Mouse (Mus musculus) intestine, embryonic 15.5 days (tissue): ENCODE data around the gene Dgke. TPM values are rescaled to one million over a fixed set of nuclear protein-coding genes. Genes with fewer than 3 reads are reported as not detected.
"Not testable (repeated sequence)": the region's sequence is repeated elsewhere in the genome, so short reads cannot be mapped to it uniquely, and the experiment has no call there.

Experiments
- ATAC-seq: fragments of 200-750 bp; cut with Nextera tagmentation; 2 replicates; pipeline ENCODE4 v1.8.0; 2017; ENCODE audit warnings: moderate TSS enrichment, moderate library complexity
- H3K27ac ChIP-seq: fragments of 300-500 bp; sonication (generic); 2 replicates; pipeline ENCODE4 v1.5.1; 2015; ENCODE audit warnings: mild to moderate bottlenecking, inconsistent platforms
- H3K27me3 ChIP-seq: fragments of 300-500 bp; sonication (generic); replicated peaks from 2 replicates; pipeline ENCODE4 v1.6.1; 2015; ENCODE audit warnings: inconsistent platforms
- H3K36me3 ChIP-seq: fragments of 300-500 bp; sonication (generic); 2 replicates; pipeline ENCODE4 v1.6.1; 2015; ENCODE audit warnings: inconsistent platforms
- H3K4me1 ChIP-seq: fragments of 300-500 bp; sonication (generic); replicated peaks from 2 replicates; pipeline ENCODE4 v1.6.1; 2015; ENCODE audit warnings: inconsistent platforms
- H3K4me2 ChIP-seq: fragments of 300-500 bp; sonication (generic); replicated peaks from 2 replicates; pipeline ENCODE4 v1.6.1; 2015; ENCODE audit warnings: mild to moderate bottlenecking, inconsistent platforms
- H3K4me3 ChIP-seq: fragments of 300-500 bp; sonication (generic); replicated peaks from 2 replicates; pipeline ENCODE4 v1.5.1; 2015; ENCODE audit warnings: inconsistent platforms
- H3K9ac ChIP-seq: fragments of 300-500 bp; sonication (generic); 2 replicates; pipeline ENCODE4 v1.6.1; 2015; ENCODE audit warnings: inconsistent platforms
- H3K9me3 ChIP-seq: fragments of 300-500 bp; sonication (generic); 2 replicates; pipeline ENCODE4 v1.6.1; 2016; ENCODE audit warnings: inconsistent platforms
- WGBS: fragments of 180-500 bp; shearing (Covaris S2); methylation state at CpG from one replicate; pipeline ENCODE4 v1.1.7; 2015; 5-methylcytosine and 5-hydroxymethylcytosine counted together
- polyA plus RNA-seq: library from polyadenylated mRNA; unstranded; fragments of >200 nt; fragmentation: Nextera tagmentation; extraction: Ambion mirVana; gene quantifications from 2 replicates; pipeline ENCODE4 v1.2.1, GENCODE M21; 2015

Dgke gene
- polyA plus RNA-seq: 3.2 TPM in 2 replicates

- Histone ChIP-seq H3K4me3 (no peak within 1 kb of the TSS), H3K4me1 (no peaks in the 10 kb centered on the region), H3K27ac (no peak within 1 kb of the TSS), H3K4me2 (no peak within 1 kb of the TSS), H3K9ac (no peak within 1 kb of the TSS), H3K36me3 (no peaks in the 10 kb centered on the region), H3K9me3 (no peaks in the 10 kb centered on the region), H3K27me3 (no peaks in the 10 kb centered on the region)
- no peak for ATAC-seq
- 86% methylated on average over 1 of the region's 1 CpGs for WGBS
Measured at GRCm38 (mm10) chr11:89066750-89067149, at the start of gene Dgke. Dgke (minus strand) TSS chr11:89066850.

GRCm38 (mm10) chr11:89107180-89107807 is 40.6 kb upstream of the Dgke start:
- Histone ChIP-seq H3K9me3 (no peaks in the 10 kb centered on the region), H3K9ac (no peak overlapping the region), H3K36me3 (no peaks in the 10 kb centered on the region), H3K27me3 (no peaks in the 10 kb centered on the region), H3K27ac (no peak overlapping the region), H3K4me2 (peak overlapping the region; percentile 41), H3K4me1 (peaks cover 15% of the 10 kb centered on the region), H3K4me3 (no peak overlapping the region)
- 21% methylated on average over 12 of the region's 12 CpGs for WGBS
- ATAC-seq: peak; percentile 74

GRCm38 (mm10) chr11:89105823-89106222 is 39.2 kb upstream of the Dgke start:
- ATAC-seq: no peak
- H3K9ac ChIP-seq: no peak overlapping the region

GRCm38 (mm10) chr11:89105211-89105610 is 38.6 kb upstream of the Dgke start:
- Histone ChIP-seq H3K27ac (no peak overlapping the region), H3K27me3 (no peaks in the 10 kb centered on the region), H3K36me3 (no peaks in the 10 kb centered on the region), H3K4me1 (peaks cover 22% of the 10 kb centered on the region; the same call in 1 of the 2 replicates), H3K9ac (no peak overlapping the region), H3K4me3 (no peak overlapping the region), H3K9me3 (no peaks in the 10 kb centered on the region), H3K4me2 (no peak overlapping the region)
- WGBS: 97% methylated on average over 8 of the region's 8 CpGs
- no peak for ATAC-seq

More at GRCm38 (mm10) chr11:89105823-89106222, 39.2 kb upstream of the Dgke start:
- H3K4me2 ChIP-seq: no peak overlapping the region
- H3K27me3 ChIP-seq: no peaks in the 10 kb centered on the region
- H3K36me3 ChIP-seq: no peaks in the 10 kb centered on the region
- no peaks in the 10 kb centered on the region for H3K9me3 ChIP-seq
- no peak overlapping the region for H3K27ac ChIP-seq
- 83% methylated on average over 11 of the region's 11 CpGs for WGBS
- peaks cover 20% of the 10 kb centered on the region for H3K4me1 ChIP-seq
- H3K4me3 ChIP-seq: no peak overlapping the region

DNA sequence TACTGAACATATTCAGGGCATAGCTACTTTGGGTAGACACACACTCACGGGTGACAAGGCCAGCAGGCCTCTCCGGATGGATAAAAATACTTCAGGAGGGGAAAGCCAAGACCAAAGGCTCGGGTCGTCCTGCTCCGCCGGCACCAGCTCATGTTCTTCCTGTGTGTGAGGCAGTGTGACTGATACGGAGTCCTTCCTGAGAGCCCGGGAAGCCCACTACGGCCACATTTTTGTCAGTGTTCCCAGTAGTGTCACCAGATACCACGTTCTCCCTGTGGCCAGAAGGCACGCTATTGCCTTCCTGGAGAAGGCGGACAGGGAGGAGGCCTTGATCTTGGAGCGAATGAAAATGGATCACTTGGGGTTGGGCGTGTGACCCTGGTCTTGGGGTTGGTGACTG is 36.5 kb upstream of the Dgke start:
- H3K4me1 ChIP-seq: peaks cover 22% of the 10 kb centered on the region; the same call in 1 of the 2 replicates
- H3K4me2 ChIP-seq: no peak overlapping the region
- no peak overlapping the region for H3K4me3 ChIP-seq
- H3K9ac ChIP-seq: no peak overlapping the region
- H3K27me3 ChIP-seq: no peaks in the 10 kb centered on the region
- no peaks in the 10 kb centered on the region for H3K9me3 ChIP-seq
- no peak for ATAC-seq
- H3K36me3 ChIP-seq: no peaks in the 10 kb centered on the region
- no peak overlapping the region for H3K27ac ChIP-seq
- 86% methylated on average over 14 of the region's 14 CpGs for WGBS

GRCm38 (mm10) chr11:89100826-89101321 is 34.2 kb upstream of the Dgke start:
- H3K4me2 ChIP-seq: peak overlapping the region; percentile 74
- WGBS: 16% methylated on average over 17 of the region's 17 CpGs
- no peak overlapping the region for H3K27ac ChIP-seq
- H3K36me3 ChIP-seq: no peaks in the 10 kb centered on the region
- H3K9ac ChIP-seq: peak overlapping the region; percentile 42
- peak overlapping the region; percentile 32 for H3K4me3 ChIP-seq
- peak; percentile 29; the same call in 1 of the 2 replicates for ATAC-seq
- H3K27me3 ChIP-seq: no peaks in the 10 kb centered on the region
- 0 out of 2 replicates have a peak, but pooled peaks cover 7% of the 10 kb centered on the region for H3K4me1 ChIP-seq
- H3K9me3 ChIP-seq: no peaks in the 10 kb centered on the region

DNA sequence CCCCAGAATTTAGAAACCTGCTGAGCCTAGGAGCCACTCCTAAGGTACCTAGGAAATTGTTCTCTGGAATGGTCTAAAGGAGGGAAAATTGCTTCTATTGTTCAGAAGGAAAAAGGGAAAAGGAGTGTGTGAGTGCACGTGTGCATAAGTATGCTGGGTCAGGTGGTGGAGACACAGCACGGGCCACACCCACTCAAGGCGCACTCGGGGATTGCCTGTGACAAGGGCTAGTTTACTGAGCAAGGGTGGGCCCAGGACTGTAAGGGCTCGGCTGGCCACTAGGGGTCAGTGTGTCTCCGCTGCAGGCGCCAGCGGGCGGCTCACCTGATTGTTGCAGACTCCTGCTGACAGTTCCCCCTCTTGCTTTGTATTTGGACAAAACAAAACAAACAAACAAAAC is 33.8 kb upstream of the Dgke start:
- H3K9ac ChIP-seq: no peak overlapping the region
- no peaks in the 10 kb centered on the region for H3K36me3 ChIP-seq
- H3K4me3 ChIP-seq: peak overlapping the region; percentile 32
- no peaks in the 10 kb centered on the region for H3K27me3 ChIP-seq
- WGBS: under 1% methylated on average over 9 of the region's 9 CpGs
- H3K27ac ChIP-seq: no peak overlapping the region
- ATAC-seq: peak; percentile 92
- H3K4me1 ChIP-seq: 0 out of 2 replicates have a peak, but pooled peaks cover 7% of the 10 kb centered on the region
- no peaks in the 10 kb centered on the region for H3K9me3 ChIP-seq
- peak overlapping the region; percentile 74 for H3K4me2 ChIP-seq

DNA sequence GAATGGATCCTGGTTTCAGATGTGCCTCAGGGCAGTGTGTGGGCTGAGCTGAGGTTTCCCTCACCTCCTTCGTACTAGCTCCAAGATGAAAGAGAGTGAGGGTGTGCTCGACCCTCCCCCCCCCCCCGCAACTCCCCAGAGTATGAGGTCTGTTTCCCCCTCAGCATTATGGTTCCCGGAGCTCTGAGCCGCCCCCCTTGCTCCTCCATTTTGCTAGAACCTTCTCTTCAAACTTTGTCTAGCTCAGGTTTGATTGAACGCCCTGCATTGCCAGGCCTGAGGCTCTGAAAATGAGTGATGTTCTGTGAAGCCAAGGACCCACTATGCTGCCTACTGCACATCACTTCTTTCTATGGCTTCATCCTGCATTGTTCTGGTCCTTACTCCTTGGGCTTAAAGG is 32.3 kb upstream of the Dgke start:
- ATAC-seq: no peak
- Histone ChIP-seq H3K27ac (no peak overlapping the region), H3K4me1 (0 out of 2 replicates have a peak, but pooled peaks cover 7% of the 10 kb centered on the region), H3K9me3 (no peaks in the 10 kb centered on the region), H3K36me3 (no peaks in the 10 kb centered on the region), H3K4me2 (no peak overlapping the region), H3K9ac (no peak overlapping the region), H3K27me3 (no peaks in the 10 kb centered on the region), H3K4me3 (no peak overlapping the region)
- WGBS: 67% methylated on average over 6 of the region's 6 CpGs

DNA sequence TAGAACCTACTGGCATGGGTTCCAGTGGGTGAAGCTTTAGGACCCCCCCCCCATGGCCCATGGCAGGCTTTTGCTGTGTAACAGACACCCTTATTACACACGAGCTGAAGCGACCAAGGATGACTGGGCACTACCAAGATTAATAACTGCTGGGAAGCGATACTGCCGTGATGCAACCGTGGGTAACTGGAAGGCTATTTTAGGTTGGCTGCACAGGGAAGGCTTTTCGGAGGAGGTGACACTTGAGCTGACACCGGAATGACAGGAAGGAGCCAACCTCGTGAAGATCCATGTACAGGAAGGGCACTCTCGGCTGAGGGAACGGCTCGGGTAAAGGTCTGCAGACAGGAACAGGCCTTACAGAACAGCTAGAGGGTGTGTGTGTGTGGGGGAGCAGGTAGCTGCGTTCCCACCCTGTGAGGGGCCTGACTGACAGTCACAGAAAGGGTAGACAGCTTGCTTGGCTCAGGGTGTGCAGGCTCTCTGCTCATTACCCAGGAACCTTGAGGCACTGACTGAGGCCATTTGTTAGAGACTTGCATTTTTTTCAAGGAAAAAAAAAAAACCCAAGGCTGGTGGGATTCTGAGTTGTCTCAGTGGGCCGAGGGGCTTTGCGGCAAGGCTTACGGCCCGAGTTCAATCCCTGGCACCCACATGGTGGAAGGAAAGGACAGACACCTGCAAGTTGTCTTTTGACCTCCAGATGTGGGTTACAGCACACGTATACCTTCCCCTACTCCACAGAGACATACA is 31.6 kb upstream of the Dgke start:
- 80% methylated on average over 17 of the region's 17 CpGs for WGBS
- no peaks in the 10 kb centered on the region for H3K36me3 ChIP-seq
- no peak overlapping the region for H3K27ac ChIP-seq
- 0 out of 2 replicates have a peak, but pooled peaks cover 7% of the 10 kb centered on the region for H3K4me1 ChIP-seq
- no peaks in the 10 kb centered on the region for H3K27me3 ChIP-seq
- no peak overlapping the region for H3K4me3 ChIP-seq
- no peak overlapping the region for H3K4me2 ChIP-seq
- H3K9ac ChIP-seq: no peak overlapping the region
- no peaks in the 10 kb centered on the region for H3K9me3 ChIP-seq
- ATAC-seq: no peak

- H3K36me3 ChIP-seq, H3K4me3 ChIP-seq: not testable (repeated sequence)
- 89% methylated on average over 10 of the region's 10 CpGs for WGBS
Measured at GRCm38 (mm10) chr11:89097292-89097691, 30.6 kb upstream of the Dgke start.

GRCm38 (mm10) chr11:89095306-89095705 is 28.7 kb upstream of the Dgke start:
- H3K9me3 ChIP-seq: no peaks in the 10 kb centered on the region
- WGBS: 53% methylated on average over 3 of the region's 3 CpGs
- 0 out of 2 replicates have a peak, but pooled peaks cover 2% of the 10 kb centered on the region for H3K4me1 ChIP-seq
- H3K27ac ChIP-seq: no peak overlapping the region
- no peaks in the 10 kb centered on the region for H3K27me3 ChIP-seq
- ATAC-seq: no peak
- no peaks in the 10 kb centered on the region for H3K36me3 ChIP-seq
- H3K9ac ChIP-seq: no peak overlapping the region
- H3K4me2 ChIP-seq: no peak overlapping the region
- no peak overlapping the region for H3K4me3 ChIP-seq

More at GRCm38 (mm10) chr11:89097292-89097691, 30.6 kb upstream of the Dgke start:
- not testable (repeated sequence) for H3K27me3 ChIP-seq, H3K9me3 ChIP-seq, H3K4me1 ChIP-seq, H3K9ac ChIP-seq, ATAC-seq, H3K27ac ChIP-seq, H3K4me2 ChIP-seq

DNA sequence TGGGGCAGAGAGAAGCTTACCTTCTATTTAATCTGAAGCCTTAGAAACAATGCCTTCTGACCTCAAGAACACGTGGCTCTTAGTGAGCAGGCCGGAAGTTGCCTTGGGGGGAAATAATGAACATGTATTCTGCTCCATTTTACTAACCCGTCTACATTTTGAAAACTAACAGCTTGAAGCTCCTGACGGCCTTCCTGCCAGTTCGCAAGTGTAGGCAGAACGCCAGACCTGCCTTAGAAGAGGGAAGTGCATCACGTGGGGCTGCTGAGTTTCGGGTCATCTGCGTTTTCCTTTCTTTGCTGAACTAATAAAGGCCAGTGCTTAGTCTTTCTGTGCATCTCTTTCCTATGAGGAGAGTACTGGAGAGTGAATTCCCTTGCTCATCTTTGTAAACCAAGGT is 26.1 kb upstream of the Dgke start:
- 44% methylated on average over 9 of the region's 9 CpGs for WGBS
- Histone ChIP-seq H3K4me2 (no peak overlapping the region), H3K27ac (no peak overlapping the region)

More for the DNA sequence above, 26.1 kb upstream of the Dgke start:
- H3K4me1 ChIP-seq: no peaks in the 10 kb centered on the region
- no peaks in the 10 kb centered on the region for H3K27me3 ChIP-seq
- H3K9ac ChIP-seq: no peak overlapping the region
- H3K4me3 ChIP-seq: no peak overlapping the region
- H3K36me3 ChIP-seq: no peaks in the 10 kb centered on the region
- no peak for ATAC-seq
- no peaks in the 10 kb centered on the region for H3K9me3 ChIP-seq
